Comparison of ENCODE assay signal across 12 mouse cellular contexts in the genomic region with DNA sequence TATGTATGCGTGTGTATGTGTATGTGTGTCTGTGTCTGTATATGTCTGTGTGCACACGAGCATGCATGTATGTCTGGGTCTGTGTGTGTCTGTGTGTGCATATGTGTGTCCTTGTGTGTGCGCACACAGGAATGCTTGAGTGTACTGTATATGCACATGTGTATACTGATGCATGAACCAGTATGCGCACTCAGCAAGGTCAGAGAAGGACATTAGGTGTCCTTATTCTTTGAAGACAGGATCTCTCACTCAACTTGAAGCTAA. TPM values are rescaled to one million over a fixed set of nuclear protein-coding genes. Genes with fewer than 3 reads are reported as not detected.
DNase-seq lines count a peak whose midpoint lies in the region; ATAC-seq and TF ChIP-seq lines count a peak whose summit lies in the region.
"Had no signal": no experiment of that assay in that cellular context is flagged by ENCODE, and none has a peak within 500 bp of the region (broad histone marks: within the 10 kb centered on the region; RNA-seq: fewer than 3 reads in every experiment).

No protein-coding gene starts in this region.

- intact Hi-C loops in left cerebral cortex, adult 2 months (cut with DNase I), result loop anchor here (5.0 kb wide), 1 partner anchor 274 kb away; no protein-coding TSS in a partner anchor

- H3K27ac ChIP-seq in left cerebral cortex, adult 2 months, result peak overlapping the region; percentile 81
- peak overlapping the region; percentile 75; the same call in 1 of the 2 replicates for H3K27ac ChIP-seq in forebrain, embryonic 13.5 days
- peak overlapping the region; percentile 59 for H3K27ac ChIP-seq in hindbrain, embryonic 15.5 days (replicated peaks)
- peak overlapping the region; percentile 83 for H3K27ac ChIP-seq in neural tube, embryonic 13.5 days (replicated peaks)
- H3K27ac ChIP-seq in heart, embryonic 11.5 days (ENCODE audit: low read depth, low read length), result no peak overlapping the region
- H3K27ac ChIP-seq: limb, embryonic 15.5 days had no signal

- no peaks in the 10 kb centered on the region for H3K9me3 ChIP-seq in forebrain, embryonic 13.5 days (replicated peaks)
- no peaks in the 10 kb centered on the region for H3K9me3 ChIP-seq in hindbrain, embryonic 15.5 days
- no peaks in the 10 kb centered on the region for H3K9me3 ChIP-seq in neural tube, embryonic 13.5 days
- no peaks in the 10 kb centered on the region for H3K9me3 ChIP-seq in heart, embryonic 11.5 days (replicated peaks; ENCODE audit: control insufficient read depth, low read length)
- H3K9me3 ChIP-seq: heart, embryonic 12.5 days; limb, embryonic 15.5 days had no signal

- WGBS in forebrain, embryonic 13.5 days, result 87% methylated on average over 4 of the region's 4 CpGs
- 90% methylated on average over 4 of the region's 4 CpGs for WGBS in hindbrain, embryonic 15.5 days
- 93% methylated on average over 4 of the region's 4 CpGs for WGBS in neural tube, embryonic 13.5 days
- WGBS in heart, embryonic 11.5 days (ENCODE audit: insufficient replicate concordance), result 91% methylated on average over 4 of the region's 4 CpGs

- no peaks in the 10 kb centered on the region for H3K36me3 ChIP-seq in forebrain, embryonic 13.5 days (ENCODE audit: poor library complexity, severe bottlenecking)
- no peaks in the 10 kb centered on the region for H3K36me3 ChIP-seq in hindbrain, embryonic 15.5 days
- H3K36me3 ChIP-seq in neural tube, embryonic 13.5 days, result no peaks in the 10 kb centered on the region
- H3K36me3 ChIP-seq in heart, embryonic 11.5 days (ENCODE audit: control insufficient read depth, insufficient read depth, low read length), result no peaks in the 10 kb centered on the region
- H3K36me3 ChIP-seq: heart, embryonic 12.5 days; limb, embryonic 15.5 days had no signal

- no peaks in the 10 kb centered on the region for H3K27me3 ChIP-seq in forebrain, embryonic 13.5 days
- H3K27me3 ChIP-seq in hindbrain, embryonic 15.5 days, result no peaks in the 10 kb centered on the region
- no peaks in the 10 kb centered on the region for H3K27me3 ChIP-seq in neural tube, embryonic 13.5 days
- H3K27me3 ChIP-seq in heart, embryonic 11.5 days (ENCODE audit: control insufficient read depth, insufficient read depth, low read length), result no peaks in the 10 kb centered on the region
- H3K27me3 ChIP-seq: CH12.LX; heart, embryonic 12.5 days; limb, embryonic 15.5 days; Patski had no signal

- no peak overlapping the region for H3K4me2 ChIP-seq in forebrain, embryonic 13.5 days
- H3K4me2 ChIP-seq in hindbrain, embryonic 15.5 days, result no peak overlapping the region
- no peak overlapping the region for H3K4me2 ChIP-seq in neural tube, embryonic 13.5 days
- H3K4me2 ChIP-seq in heart, embryonic 11.5 days, result no peak overlapping the region
- H3K4me2 ChIP-seq: limb, embryonic 15.5 days had no signal

- ATAC-seq in forebrain, embryonic 13.5 days, result peak; percentile 48; the same call in 1 of the 2 replicates
- ATAC-seq in hindbrain, embryonic 15.5 days (ENCODE audit: low FRiP score, low read depth), result no peak
- ATAC-seq in neural tube, embryonic 13.5 days (ENCODE audit: low read depth), result 0 out of 2 replicates have a peak, but pooled peaks have one; percentile 37
- no peak for ATAC-seq in heart, embryonic 11.5 days (replicated peaks; ENCODE audit: insufficient number of reproducible peaks, low FRiP score, low TSS enrichment)

- TF ChIP-seq CTCF in left cerebral cortex, adult 2 months (IDR thresholded peaks at IDR 0.05), result no peak

- H3K9ac ChIP-seq in forebrain, embryonic 13.5 days, result peak overlapping the region; percentile 40; the same call in 1 of the 2 replicates
- no peak overlapping the region for H3K9ac ChIP-seq in hindbrain, embryonic 15.5 days
- peak overlapping the region; percentile 18; the same call in 1 of the 2 replicates for H3K9ac ChIP-seq in neural tube, embryonic 13.5 days
- H3K9ac ChIP-seq in heart, embryonic 11.5 days (ENCODE audit: low read depth, low read length), result no peak overlapping the region
- H3K9ac ChIP-seq: limb, embryonic 15.5 days had no signal

- no peak overlapping the region for H3K4me3 ChIP-seq in left cerebral cortex, adult 2 months
- no peak overlapping the region for H3K4me3 ChIP-seq in forebrain, embryonic 13.5 days
- no peak overlapping the region for H3K4me3 ChIP-seq in hindbrain, embryonic 15.5 days
- H3K4me3 ChIP-seq in neural tube, embryonic 13.5 days, result no peak overlapping the region
- no peak overlapping the region for H3K4me3 ChIP-seq in heart, embryonic 11.5 days (ENCODE audit: low read depth, low read length)
- H3K4me3 ChIP-seq: erythroblast, embryonic 14.5 days; heart, embryonic 12.5 days; limb, embryonic 15.5 days had no signal

- peaks cover 15% of the 10 kb centered on the region for H3K4me1 ChIP-seq in forebrain, embryonic 13.5 days
- peaks cover 21% of the 10 kb centered on the region for H3K4me1 ChIP-seq in hindbrain, embryonic 15.5 days (replicated peaks)
- H3K4me1 ChIP-seq in neural tube, embryonic 13.5 days (replicated peaks), result peaks cover 20% of the 10 kb centered on the region
- H3K4me1 ChIP-seq in heart, embryonic 11.5 days (ENCODE audit: control insufficient read depth, insufficient read depth, low read length), result no peaks in the 10 kb centered on the region

- DNase-seq in left cerebral cortex, adult 2 months (ENCODE audit: extremely low spot score in 1 of 2, low spot score in 2 of 2), result no peak
- no peak for DNase-seq in left cerebral cortex, adult 9 months (ENCODE audit: low spot score in 2 of 2)
- no peak for DNase-seq in adrenal gland, postnatal 25 days

RNA-seq across cellular contexts. Expression of a gene that starts 49.4 kb away (rescaled TPM):
- total RNA-seq in left cerebral cortex, adult 2 months (2021), result 1 to 10 TPM; 5.6 to 6.1 TPM
- polyA plus RNA-seq in forebrain, embryonic 13.5 days (2015; fragmentation: Nextera tagmentation; extraction: Ambion mirVana), result 15.3 and 17.3 TPM in 2 replicates
- polyA plus RNA-seq in hindbrain, embryonic 15.5 days (2015; fragmentation: Nextera tagmentation; extraction: Ambion mirVana), result 22.2 and 23.5 TPM in 2 replicates
- 20.8 and 21.5 TPM in 2 replicates for polyA plus RNA-seq in neural tube, embryonic 13.5 days (2015; fragmentation: Nextera tagmentation; extraction: Ambion mirVana)
- total RNA-seq in adrenal gland, postnatal 25 days (2021), result 2.4 and 3.0 TPM in 2 replicates
- 8.4 and 10.3 TPM in 2 replicates for polyA plus RNA-seq in heart, embryonic 11.5 days (2014; fragmentation: Nextera tagmentation; extraction: Ambion mirVana)
- polyA plus RNA-seq: erythroblast, embryonic 14.5 days had no signal

Comparison
In these comparisons a context has a peak if more than half of its experiments do, and no peak if none do; other contexts are left out.
1. ATAC-seq: peak in forebrain, embryonic 13.5 days (single experiment) and neural tube, embryonic 13.5 days (single experiment); none in hindbrain, embryonic 15.5 days (single experiment) and heart, embryonic 11.5 days (single experiment).
2. H3K9ac ChIP-seq: peak in forebrain, embryonic 13.5 days (single experiment) and neural tube, embryonic 13.5 days (single experiment); none in hindbrain, embryonic 15.5 days (single experiment) and heart, embryonic 11.5 days (single experiment).